Mouse (Mus musculus): ENCODE measurements at regions not wholly inside any gene's neighbourhood (a gene's known extent, or its start where the extent isn't known, plus 50 kb on each side); places are given as distances from the start of the nearest gene placed in this dataset.

- no peak for DNase-seq
Measured at GRCm38 (mm10) chr1:190286481-190287145, 116.1 kb upstream of the Prox1 start.

- no peak for DNase-seq
Measured at GRCm38 (mm10) chr1:190285636-190286035, 115.1 kb upstream of the Prox1 start.

DNA sequence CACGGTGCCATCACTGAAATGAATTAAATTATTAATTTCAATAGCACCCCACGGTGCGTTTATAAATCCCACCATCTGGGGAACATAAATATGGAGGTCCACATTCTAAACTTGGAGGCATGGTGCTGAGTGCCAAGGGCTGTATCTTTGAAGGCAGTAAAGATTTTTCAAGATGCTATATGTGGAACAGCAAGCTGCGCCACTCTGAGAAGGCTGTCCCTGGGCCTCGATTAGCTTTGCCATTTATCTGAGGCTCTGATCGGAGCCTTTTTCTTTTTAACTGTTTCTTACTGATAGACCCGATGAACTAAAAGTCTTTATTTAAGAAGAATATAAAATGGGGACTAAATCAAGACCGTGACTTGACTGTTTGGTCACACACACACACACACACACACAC is 114.5 kb upstream of the Prox1 start:
- no peak for DNase-seq

DNA sequence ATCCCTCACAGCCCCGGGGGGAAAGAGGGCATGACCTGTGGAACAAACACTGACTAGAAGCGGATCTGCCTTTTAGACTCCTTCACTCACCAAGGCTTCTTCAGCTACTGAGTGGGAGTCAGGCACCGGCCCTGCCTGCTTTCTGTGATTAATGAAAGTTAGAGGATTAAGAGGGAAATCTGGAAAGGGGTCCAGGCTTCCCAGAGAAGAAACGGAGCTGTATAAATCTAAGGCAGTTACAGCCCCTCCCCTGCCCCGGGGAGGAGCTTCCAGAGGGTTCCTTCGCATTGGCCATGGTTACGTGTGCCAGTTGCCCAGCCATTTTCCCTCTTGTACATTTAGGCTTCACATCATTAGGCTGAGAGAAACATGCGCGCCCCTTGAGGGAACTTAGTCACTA is 113.6 kb upstream of the Prox1 start:
- DNase-seq: no peak

- DNase-seq: no peak
Measured at GRCm38 (mm10) chr1:190280081-190280858, 109.8 kb upstream of the Prox1 start.

- no peak for DNase-seq
Measured at GRCm38 (mm10) chr1:190274911-190275310, 104.4 kb upstream of the Prox1 start.

- no peak for DNase-seq
Measured at GRCm38 (mm10) chr1:190270784-190271385, 100.4 kb upstream of the Prox1 start.

GRCm38 (mm10) chr1:190269181-190269580 is 98.7 kb upstream of the Prox1 start:
- no peak for DNase-seq

- DNase-seq: peak; percentile 39
Measured at GRCm38 (mm10) chr1:190265085-190265780, 94.7 kb upstream of the Prox1 start.

GRCm38 (mm10) chr1:190264501-190264900 is 94.0 kb upstream of the Prox1 start:
- no peak for DNase-seq

DNA sequence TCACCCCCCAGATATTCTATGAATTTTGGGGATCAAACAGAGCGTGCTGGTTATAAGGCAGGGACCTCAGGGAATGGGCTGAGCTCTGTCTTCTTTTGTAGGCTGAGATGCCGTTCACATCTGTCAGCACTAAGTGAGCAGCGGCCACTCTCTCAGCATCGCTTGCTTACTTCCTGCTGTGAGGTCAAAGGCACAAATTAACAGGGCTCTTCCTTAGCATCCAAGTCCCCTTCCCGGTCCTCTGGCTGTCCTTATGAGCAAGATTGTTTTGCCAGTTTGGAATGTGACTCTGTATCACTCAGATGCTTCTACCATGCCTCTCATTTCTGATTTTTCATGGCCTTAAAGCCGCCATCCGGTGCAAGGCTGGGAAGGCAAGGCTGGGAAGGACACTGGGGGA is 93.1 kb upstream of the Prox1 start:
- no peak for DNase-seq

DNA sequence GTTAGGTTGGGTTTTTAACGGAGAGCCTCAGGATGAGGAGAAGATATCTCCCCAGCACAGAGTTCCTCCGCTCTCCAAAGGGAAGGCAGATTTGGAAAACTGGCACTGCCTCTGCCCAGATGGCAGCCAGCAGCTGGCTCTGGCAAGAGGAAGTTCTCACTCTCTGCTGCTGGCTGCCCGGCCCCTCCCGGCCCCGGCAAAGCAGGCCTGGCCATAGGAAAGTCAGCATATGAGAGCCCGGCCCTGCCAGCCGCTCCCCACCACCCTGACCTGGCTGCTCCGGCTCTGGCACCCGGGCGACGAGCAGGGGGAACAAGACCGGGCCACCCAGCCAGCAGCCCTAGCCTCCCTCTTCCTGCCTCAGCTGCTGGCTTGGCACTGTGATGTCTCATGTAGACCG is 89.1 kb upstream of the Prox1 start:
- DNase-seq: no peak

GRCm38 (mm10) chr1:190250574-190251246 is 80.2 kb upstream of the Prox1 start:
- peak; percentile 22 for DNase-seq

DNA sequence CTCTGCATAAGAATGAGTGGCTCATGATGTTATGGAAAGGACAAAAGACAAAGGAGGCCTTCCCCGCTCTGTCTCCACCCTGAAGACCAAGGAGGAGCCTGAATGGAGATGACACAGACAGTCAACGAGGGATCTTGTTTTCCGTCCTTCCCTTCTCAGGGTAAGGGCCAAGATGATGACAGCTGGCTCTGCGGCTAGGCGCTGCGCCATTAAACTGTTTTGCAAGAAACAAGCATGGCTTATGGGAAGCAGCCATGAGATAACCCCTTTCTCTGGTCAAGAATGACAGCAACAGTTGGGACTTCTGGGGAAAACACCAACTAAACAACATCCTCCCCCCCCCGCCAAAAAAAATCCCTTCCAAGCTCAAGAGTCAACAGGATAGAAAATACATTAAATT is 72.0 kb upstream of the Prox1 start:
- DNase-seq: peak; percentile 17

DNA sequence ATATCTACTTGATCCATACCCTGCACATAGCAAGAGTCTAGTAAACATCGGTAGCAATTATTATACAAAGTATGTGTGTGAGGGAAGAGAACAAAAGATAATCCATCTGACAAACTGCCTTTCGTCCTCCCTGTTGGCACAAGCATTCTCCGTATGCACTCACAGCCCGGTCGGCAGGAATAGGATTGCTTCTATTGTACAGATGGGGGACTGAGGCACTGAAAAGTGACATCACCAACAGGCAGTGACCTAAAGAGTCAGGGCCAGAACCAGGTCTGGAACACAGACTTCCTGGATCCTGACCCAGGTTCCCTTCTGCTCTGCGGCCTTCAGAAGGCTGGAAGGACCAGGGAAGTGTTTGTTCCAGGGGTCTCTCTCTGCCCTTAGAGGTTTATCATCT is 69.3 kb upstream of the Prox1 start:
- no peak for DNase-seq

GRCm38 (mm10) chr1:190230866-190231265 is 60.4 kb upstream of the Prox1 start:
- no peak for DNase-seq

GRCm38 (mm10) chr1:190220417-190220816 is 49.9 kb upstream of the Prox1 start:
- no peak for DNase-seq

Small RNA genes in the stretch of these regions (microRNA-seq; reads per million reads assigned to microRNA genes)
- gene Gm47294: 0 to 0.20 reads per million in 2 experiments
